Comparison of ENCODE assay signal across 13 mouse cellular contexts in genomic region chr2:3218225-3218624, GRCm38 (mm10).
DNase-seq lines count a peak whose midpoint lies in the region; ATAC-seq lines count a peak whose summit lies in the region.
"Had no signal": no experiment of that assay in that cellular context is flagged by ENCODE, and none has a peak within 500 bp of the region (broad histone marks: within the 10 kb centered on the region; RNA-seq: fewer than 3 reads in every experiment).

No protein-coding gene starts in this region.

- H3K27me3 ChIP-seq in forebrain, embryonic 12.5 days = no peaks in the 10 kb centered on the region
- no peaks in the 10 kb centered on the region for H3K27me3 ChIP-seq in liver, embryonic 12.5 days (replicated peaks)
- H3K27me3 ChIP-seq: midbrain, embryonic 12.5 days; neural tube, embryonic 13.5 days had no signal

- ATAC-seq in forebrain, embryonic 12.5 days (ENCODE audit: low FRiP score) = no peak
- ATAC-seq in liver, embryonic 12.5 days = no peak

- no peaks in the 10 kb centered on the region for H3K9me3 ChIP-seq in forebrain, embryonic 12.5 days
- no peaks in the 10 kb centered on the region for H3K9me3 ChIP-seq in liver, embryonic 12.5 days (replicated peaks)
- H3K9me3 ChIP-seq: midbrain, embryonic 12.5 days; neural tube, embryonic 13.5 days had no signal

- no peaks in the 10 kb centered on the region for H3K4me1 ChIP-seq in forebrain, embryonic 12.5 days
- no peaks in the 10 kb centered on the region for H3K4me1 ChIP-seq in liver, embryonic 12.5 days
- H3K4me1 ChIP-seq: midbrain, embryonic 12.5 days; neural tube, embryonic 13.5 days had no signal

- no peak overlapping the region for H3K27ac ChIP-seq in forebrain, embryonic 12.5 days
- H3K27ac ChIP-seq in liver, embryonic 12.5 days = no peak overlapping the region
- H3K27ac ChIP-seq: midbrain, embryonic 12.5 days; neural tube, embryonic 13.5 days had no signal

- H3K4me2 ChIP-seq in forebrain, embryonic 12.5 days = no peak overlapping the region
- H3K4me2 ChIP-seq in liver, embryonic 12.5 days = no peak overlapping the region
- H3K4me2 ChIP-seq: midbrain, embryonic 12.5 days; neural tube, embryonic 13.5 days had no signal

- 81% methylated on average over 6 of the region's 6 CpGs for WGBS in forebrain, embryonic 12.5 days
- 60% methylated on average over 6 of the region's 6 CpGs for WGBS in liver, embryonic 12.5 days (ENCODE audit: insufficient replicate concordance)

- H3K9ac ChIP-seq in forebrain, embryonic 12.5 days = no peak overlapping the region
- H3K9ac ChIP-seq in liver, embryonic 12.5 days = no peak overlapping the region
- H3K9ac ChIP-seq: midbrain, embryonic 12.5 days; neural tube, embryonic 13.5 days had no signal

- peak; percentile 24 for DNase-seq in lung, postnatal 36 days
- DNase-seq in lung, adult 18-20 months = no peak
- peak; percentile 55 to 57 for DNase-seq in frontal cortex, postnatal 14 days (ENCODE audit: low spot score in 2 of 2)
- DNase-seq in left cerebral cortex, postnatal 10 days (ENCODE audit: extremely low spot score in 1 of 2, low spot score in 2 of 2) = peak; percentile 14 to 62
- no peak for DNase-seq in cerebellum, adult 9-10 months
- DNase-seq: cerebellum, postnatal 36 days; heart, postnatal 36 days; kidney, adult 11 months; thymus, postnatal 14 days had no signal

- no peak overlapping the region for H3K4me3 ChIP-seq in forebrain, embryonic 12.5 days (replicated peaks)
- H3K4me3 ChIP-seq in liver, embryonic 12.5 days = no peak overlapping the region
- H3K4me3 ChIP-seq: midbrain, embryonic 12.5 days; neural tube, embryonic 13.5 days had no signal

- H3K36me3 ChIP-seq in forebrain, embryonic 12.5 days (replicated peaks) = no peaks in the 10 kb centered on the region; the same call in 1 of the 2 replicates
- no peaks in the 10 kb centered on the region for H3K36me3 ChIP-seq in liver, embryonic 12.5 days

- intact Hi-C loops in left cerebral cortex, postnatal 10 days (cut with DNase I) = no loop called here

Comparison
In these comparisons a context has a peak if more than half of its experiments do, and no peak if none do; other contexts are left out.
1. DNase-seq: peak in lung, postnatal 36 days (single experiment), frontal cortex, postnatal 14 days (2 of 2) and left cerebral cortex, postnatal 10 days (2 of 2); none in lung, adult 18-20 months (0 of 2) and cerebellum, adult 9-10 months (single experiment).